Mouse (Mus musculus): ENCODE measurements around the gene Col25a1.

Gene Col25a1

DNA sequence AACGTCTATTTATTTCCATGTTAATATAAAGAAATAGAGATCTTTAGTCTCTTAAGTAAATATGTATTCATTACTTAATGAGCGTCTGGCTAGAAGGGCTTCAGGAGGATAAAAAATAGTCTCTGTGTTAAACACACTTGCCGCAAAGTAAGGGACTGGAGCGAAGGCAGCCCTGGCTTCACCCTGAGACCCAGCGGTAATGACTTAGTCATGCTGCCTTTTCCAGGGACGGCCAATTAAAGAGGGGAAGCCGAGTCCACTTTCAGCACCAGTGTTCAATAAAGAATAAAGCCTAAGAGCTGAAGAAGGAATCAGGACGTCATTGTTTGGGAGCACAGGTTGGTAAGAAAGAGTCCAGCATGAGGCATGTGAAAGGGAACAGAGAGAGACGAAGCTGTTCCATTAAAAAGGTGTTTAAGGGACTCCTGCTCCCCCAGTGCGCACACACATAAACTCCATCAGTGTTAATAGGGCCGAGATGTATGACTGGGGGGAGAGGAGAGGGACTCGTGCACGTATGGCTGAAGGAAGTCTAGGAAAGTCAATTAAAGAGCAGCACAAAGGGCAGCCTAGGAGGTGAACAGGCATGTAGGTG, 30.1 kb downstream of the Col25a1 start:
- no peak for DNase-seq (ENCODE audit: low spot score in 2 of 2)

DNA sequence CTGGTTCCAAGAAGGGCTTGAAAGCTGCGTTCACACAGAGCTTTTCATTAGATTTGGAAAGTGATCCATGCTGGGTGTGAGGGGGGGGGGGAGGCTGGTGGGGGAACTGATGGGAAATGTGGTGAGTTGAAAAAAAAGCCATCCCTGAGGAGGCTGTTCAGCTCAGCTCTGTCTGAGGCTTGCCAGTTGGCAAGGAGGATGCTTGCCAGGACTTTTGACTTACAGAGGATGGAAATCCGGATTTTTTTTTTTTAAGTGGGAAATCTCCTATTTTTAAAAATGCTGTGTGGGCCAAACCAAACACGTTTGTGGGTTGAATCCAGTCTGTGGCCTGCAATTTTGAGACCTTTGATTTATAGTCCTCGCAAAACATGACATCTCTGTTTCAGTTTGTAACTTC, 35.6 kb downstream of the Col25a1 start:
- DNase-seq (ENCODE audit: low spot score in 2 of 2) = no peak

DNA sequence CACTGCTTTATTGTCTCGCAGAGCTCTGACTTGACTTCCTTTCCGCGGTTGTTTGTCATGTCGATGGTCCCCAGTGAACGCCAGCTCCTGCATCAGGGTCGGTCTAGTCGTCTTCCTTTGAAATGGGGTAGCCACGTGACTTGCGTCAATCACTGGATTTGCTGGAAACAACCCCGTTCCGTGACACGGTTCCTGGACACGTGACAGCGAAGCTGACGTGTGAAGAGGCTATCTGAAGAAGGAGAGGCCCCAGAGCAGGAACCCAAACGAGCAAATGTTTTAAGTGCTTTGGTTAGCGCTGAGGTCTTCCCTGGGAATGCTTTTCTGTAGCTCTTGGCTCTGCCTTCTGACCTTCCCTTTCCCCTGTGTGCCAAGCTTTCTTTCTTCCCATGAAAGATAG, 41.5 kb downstream of the Col25a1 start:
- DNase-seq (ENCODE audit: low spot score in 2 of 2) = no peak

DNA sequence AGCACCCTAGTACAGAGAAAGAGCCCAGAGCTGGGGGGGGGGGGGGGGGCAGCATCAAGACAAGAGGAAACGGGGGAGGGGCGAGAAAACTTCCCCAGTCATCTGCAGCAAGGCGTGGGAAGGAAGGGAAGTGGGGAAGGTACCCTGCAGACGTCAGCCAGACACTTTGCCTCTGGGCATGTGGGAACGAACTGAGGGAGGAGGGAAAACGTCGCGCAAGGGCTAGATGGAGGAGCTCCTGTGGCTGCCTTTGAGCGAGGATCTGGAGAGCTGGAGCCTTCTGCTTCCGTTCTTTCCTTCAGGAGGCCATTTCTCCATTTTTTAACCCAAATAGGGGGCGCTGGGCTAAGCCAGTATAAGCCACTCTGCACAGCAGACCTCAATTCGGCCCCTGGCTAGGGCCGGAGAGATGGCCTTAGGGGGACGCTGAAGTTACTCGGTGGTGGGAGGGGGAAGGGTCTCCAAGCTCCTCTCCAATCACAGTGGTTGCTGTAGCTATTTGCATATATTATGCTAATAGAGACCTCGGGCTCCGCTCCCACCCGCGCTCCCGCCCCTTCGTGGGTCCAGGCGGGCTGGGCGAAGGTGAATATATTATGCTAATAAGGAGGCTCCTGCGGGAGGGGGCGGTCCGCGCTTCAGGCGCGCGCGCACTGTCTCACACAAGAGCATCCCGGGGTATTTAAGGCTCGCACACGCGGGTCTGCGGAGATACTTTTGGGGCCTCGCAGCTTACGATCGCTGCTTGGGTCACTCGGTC, 49.1 kb downstream of the Col25a1 start:
- peak; percentile 77 to 82 for DNase-seq (ENCODE audit: low spot score in 2 of 2)

DNA sequence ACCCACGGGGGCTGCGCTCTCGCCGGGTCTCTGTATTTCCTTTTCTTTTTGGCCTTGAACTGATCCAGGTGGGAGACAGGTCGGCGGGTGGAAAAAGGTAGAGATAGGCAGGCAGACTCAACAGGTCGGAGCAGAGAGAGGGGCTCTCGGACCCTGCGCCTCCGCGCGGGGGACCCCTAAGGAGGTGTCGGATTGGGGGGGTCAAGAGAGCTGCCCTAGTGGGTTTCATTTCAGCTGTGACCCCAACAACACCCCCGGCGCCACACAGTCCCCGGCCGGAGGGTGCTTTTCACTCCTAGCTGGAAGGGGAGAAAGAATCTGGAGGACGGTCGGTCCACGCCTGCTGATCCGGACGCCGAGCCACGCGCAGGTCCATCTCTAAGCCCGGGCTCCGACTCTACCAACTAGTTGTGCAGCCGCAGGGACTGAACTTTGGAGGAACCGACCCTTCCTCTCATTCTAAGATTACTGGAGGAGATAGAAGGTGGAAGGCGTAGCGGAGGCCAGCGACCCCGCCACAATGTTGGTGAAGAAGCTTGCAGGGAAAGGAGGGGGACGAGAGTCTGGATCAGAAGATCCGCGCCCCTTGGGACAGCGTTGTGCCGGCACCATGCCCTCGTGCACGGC, 49.8 kb downstream of the Col25a1 start:
- DNase-seq (ENCODE audit: low spot score in 2 of 2) = peak in 1 of 2 experiments; percentile 11

DNA sequence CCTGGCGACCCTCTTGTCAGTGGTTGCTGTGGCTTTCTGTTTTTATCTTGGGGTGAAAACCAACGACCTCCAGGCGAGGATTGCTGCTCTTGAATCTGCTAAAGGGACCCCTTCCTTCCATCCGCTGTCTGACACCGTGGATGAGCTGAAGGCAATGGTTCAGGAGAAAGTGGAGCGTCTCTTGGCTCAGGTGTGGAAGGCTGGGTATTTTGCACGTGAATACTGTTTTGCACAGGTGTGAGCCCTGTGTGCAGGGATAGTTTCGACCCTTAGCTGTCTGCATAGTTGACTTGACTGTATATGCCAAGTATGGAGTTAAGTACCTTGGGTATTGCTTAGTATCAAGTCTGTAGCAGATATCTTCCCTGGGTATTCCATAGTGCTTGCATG, 50.3 kb downstream of the Col25a1 start:
- no peak for DNase-seq (ENCODE audit: low spot score in 2 of 2)

DNA sequence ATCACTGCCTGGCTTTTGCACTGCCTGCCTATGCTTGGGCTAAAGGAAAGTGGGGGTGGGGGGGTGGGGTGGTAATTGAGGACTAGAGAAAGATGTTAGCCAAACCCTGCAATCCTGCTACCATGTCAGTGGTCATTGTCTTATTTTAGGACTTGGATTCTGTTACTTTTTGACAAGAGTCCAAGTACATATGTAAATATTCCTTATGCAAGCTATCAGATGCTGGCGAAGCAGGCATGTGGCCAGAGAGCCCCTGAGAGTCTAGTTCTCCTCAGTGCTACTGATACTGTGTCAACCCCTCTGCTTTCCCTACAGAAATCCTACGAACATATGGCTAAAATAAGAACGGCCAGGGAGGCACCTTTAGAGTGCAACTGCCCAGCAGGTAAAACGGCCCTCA, 51.1 kb downstream of the Col25a1 start:
- DNase-seq (ENCODE audit: low spot score in 2 of 2) = no peak

DNA sequence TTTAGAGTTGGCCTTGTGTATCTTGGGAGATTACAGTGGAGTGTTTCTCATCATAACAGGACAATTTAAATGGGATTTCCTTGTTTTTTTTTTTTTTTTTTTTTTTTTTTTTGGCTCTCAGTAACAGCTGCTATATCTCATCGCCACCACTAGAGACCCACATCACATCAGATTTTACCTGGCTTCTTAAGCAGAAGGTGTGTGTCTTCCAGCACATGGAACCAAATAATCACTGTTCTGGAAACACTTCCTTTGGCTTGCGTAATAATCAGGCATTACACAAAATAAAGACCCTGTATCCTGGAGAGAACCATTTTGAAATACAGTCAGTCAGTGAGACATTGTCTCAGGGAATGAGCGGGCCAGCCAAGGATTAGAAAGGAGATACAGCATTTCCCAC, 53.8 kb downstream of the Col25a1 start:
- DNase-seq (ENCODE audit: low spot score in 2 of 2) = no peak

DNA sequence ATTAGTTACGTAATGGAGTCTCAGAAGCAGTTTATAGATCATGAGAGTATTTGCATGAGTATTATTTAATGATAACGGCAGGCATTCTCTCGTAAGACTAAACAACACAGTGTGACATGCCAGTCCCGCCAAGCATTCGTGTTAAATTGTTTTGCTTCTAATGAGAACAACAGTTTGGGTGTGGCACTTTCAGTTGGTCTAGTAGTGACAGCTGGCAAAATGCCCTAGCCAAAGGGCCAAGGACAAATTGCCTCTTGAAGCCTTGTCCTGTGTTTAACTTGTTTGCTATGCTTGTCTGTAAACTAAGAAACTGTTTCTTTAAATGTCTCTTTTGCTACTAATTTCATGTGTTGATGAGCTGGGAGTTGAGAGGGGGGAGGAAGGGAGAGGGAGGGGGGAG, 56.3 kb downstream of the Col25a1 start:
- no peak for DNase-seq (ENCODE audit: low spot score in 2 of 2)

DNA sequence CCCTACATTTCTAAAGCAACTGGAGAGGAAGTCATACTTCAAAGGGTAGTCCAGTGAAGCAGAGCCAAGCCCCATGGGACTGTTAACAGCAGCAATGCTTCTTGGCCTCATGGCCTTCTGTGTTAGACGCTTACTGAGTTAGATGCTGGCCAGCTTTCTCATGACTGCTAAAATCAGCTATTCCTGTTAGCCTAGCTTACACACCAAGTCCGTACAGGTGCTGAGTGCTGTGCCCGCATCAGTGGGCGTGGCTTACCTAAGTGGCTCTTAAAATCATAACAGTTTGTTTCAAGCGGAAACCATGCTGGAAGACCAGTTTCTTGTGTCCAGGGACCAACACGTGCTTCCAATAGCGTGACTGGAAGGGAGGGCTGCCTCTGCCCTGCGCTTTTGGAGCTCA, 62.1 kb downstream of the Col25a1 start:
- DNase-seq (ENCODE audit: low spot score in 2 of 2) = no peak

DNA sequence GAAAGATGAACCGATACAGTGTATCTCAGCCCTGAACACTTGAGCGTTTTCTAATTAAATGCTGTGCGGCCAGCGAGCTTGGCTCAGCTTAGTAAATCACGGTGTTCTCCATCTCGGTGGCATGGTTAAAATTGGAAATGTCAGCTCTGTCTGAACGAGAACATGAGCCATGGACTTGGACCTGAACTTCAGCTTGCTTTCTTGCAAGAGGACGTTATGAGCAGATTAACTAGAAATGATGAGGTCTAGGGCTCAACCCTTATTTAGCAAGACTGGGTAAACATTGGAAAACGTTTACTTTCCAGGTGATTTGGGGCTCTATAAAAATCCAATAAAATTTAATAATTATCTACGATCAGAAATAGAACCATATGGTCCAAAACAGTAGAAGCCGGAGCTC, 83.3 kb downstream of the Col25a1 start:
- no peak for DNase-seq (ENCODE audit: low spot score in 2 of 2)

DNA sequence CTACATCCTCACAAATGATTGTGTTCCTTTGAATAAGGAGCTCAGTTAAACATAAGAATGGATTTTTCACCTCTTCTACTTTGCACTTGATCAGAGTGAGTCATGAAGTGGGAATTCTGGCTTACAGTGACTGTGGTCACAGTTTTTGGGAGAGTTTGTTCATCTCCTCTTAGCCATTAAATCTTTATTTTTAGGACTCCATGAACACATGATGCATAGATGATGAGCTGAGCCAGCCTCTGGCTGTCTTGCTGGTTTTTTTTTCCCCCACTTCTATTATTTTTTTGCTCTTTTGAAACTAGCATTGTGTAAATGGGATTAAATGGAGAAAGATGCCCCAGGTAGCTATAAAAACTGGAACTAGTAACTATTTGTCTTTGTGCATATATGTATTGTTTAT, 84.8 kb downstream of the Col25a1 start:
- DNase-seq (ENCODE audit: low spot score in 2 of 2) = no peak

DNA sequence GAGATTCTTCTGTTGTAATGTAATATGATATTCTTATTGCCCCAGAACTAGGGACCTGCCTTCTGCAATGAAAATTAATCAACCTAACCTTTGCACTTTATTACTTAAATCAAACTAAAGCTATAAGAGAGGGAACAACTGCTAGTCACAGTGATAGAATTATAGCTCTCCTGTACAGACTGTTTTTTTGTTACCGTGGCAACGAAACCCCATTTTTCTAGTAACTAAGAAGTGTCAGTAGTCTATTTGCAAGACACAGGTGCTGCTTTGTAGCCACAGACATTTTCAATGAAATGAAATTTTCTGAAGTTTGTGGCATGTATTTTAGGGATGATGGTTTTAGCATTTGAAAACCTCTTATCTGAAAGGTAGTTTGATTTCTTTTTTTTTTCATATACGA, 85.3 kb downstream of the Col25a1 start:
- no peak for DNase-seq (ENCODE audit: low spot score in 2 of 2)

DNA sequence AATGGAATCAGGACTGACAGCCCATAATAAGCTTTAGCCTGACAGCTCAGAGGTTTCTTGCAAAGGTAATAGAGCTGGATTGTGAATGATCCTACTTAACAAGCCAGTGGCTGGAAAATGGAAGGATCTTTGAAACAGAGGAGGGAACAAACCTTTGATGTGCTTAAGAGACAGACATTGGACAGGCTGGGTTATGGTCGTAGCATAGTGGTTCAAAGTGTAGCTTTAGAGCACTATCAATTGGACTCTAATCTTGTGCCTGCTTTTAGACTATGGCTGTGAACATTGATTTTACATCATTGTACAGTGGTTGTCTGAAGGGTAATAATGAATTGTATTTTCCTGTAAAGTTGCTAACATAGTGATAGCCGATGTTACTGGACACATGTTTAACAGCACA, 86.4 kb downstream of the Col25a1 start:
- no peak for DNase-seq (ENCODE audit: low spot score in 2 of 2)

DNA sequence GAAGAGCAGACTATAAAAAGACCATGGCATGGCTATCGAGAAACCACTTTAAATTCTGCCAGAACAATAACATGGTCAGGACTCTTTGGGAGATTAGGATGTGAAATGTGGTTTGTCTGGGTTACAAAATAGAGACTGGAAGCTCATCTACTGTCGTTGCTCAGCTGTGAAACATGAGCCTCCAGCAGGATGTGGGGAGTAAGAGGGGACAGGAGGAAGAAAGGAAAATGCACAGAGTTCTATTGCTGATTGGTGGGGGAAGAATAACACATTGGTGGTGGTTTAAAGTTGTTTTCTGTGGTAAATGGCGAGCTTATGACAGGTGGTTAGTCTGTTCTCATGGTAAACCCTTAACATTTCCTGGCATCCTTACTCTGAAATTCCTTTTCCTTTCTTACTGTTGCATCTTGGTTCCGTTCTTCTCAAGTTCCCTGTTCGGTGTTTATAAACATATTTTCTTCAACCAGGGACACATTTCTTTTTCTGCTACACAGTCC, 87.0 kb downstream of the Col25a1 start:
- DNase-seq (ENCODE audit: low spot score in 2 of 2) = no peak

DNA sequence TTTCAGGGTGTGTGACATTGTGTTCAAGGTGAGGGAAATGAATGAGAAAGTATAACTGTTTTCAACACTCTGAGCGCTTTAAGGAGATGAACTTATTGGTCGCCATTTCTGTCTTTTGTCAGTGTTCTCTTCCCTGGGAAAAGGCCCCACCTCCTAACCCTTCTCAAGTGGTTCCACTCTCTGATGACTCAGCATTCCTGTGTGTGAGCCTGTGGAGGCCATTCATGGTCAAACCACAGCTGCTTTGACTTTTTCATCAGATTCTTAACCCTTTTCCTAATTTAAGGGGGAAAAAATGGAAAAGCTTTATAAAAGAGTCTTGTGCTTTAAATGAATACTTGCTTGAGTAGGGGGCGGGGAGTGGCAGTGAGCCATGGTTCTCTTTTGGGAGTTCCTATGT, 89.5 kb downstream of the Col25a1 start:
- DNase-seq (ENCODE audit: low spot score in 2 of 2) = no peak

DNA sequence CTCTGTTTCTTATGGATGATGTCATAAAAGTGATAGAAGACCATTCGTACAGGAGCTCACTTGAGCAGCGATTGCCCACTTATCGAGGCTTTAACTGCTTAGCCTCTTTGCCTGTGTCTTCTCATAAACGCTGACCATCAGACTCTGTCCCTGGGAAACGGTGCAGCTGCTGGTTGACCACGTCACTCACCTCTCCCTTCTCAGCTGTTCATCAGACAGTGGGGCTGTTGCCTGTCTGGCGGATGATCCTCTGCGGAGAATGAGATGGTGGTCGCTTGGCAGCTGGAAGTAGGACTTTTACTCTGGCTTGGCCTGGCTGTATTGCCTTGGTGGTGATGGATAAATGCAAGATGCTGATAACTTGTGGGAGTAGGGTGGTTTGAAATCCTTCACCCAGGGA, 96.9 kb downstream of the Col25a1 start:
- DNase-seq (ENCODE audit: low spot score in 2 of 2) = no peak

DNA sequence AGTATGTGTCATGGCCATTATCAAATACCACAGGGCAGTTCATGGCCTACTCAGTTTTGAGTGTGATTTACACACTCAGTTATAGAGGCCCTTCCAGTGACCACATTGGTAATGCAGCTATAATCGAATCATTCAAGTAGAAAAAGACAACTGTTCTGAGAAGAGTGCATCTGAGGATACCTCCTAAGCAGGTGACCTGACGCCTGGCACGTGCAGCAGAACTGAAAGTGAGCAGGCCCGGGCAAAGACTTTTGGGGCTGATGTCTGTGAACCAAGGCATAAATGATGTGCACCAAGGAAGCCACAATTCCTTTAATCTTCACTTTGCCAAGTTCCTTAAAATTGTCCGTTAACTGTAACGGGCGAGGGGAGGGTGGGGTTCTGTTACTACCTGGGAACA, 101.6 kb downstream of the Col25a1 start:
- no peak for DNase-seq (ENCODE audit: low spot score in 2 of 2)

DNA sequence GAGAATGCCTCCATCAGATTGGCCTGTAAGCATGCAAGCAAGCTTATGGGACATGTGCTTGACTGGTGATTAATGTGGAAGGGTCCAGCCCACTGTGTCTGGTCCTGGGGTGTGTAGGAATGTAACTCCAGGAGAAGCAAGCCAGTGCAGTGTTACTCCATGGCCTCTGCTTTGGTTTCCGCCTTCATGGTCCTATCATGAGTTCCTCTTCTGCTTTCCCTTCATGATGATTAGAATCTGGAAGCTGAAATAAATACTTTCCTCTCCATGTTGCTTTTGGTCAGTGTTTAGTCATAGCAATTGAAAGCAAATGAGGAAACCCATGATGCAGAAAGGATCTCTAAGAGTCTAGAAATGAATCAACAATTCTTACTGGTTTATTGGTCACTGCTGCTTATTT, 103.9 kb downstream of the Col25a1 start:
- no peak for DNase-seq (ENCODE audit: low spot score in 2 of 2)

DNA sequence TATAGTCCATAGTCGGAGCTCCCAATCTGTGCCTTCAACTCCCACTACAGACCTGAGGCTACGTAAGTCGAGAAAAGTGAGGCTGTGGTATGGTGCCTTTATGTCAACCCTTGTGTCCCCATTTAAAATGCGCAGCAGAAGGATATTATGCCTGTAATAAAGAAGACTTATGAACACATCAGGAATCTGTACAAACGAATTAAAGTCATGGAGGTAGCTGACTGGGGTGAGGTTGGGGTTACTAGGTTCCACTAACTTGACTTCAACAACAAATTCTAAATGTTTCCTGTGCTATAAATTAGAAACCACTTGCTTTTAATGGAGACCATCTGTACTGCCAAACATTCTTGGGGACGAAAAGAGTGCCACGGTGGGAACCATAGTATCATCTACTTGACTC, 104.8 kb downstream of the Col25a1 start:
- DNase-seq (ENCODE audit: low spot score in 2 of 2) = no peak

DNA sequence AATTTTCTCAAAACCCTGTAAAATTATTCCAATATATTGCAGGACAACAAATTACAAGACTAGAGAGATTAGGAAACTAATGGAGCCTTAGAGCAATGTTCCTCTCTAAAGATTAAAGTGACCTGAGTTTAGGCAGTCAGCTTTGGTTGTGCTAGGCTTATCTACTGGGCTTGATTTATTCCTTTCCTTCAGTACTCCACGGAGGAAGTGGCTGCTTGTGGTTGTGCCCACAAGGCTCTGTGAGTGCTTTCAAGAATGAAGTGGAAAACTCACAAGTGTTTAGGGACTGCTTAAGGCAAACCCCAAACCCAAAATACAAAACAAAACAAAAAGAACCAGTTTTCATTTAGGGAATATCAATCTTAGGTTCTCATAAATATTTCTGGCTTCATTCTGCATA, 106.6 kb downstream of the Col25a1 start:
- DNase-seq (ENCODE audit: low spot score in 2 of 2) = no peak

DNA sequence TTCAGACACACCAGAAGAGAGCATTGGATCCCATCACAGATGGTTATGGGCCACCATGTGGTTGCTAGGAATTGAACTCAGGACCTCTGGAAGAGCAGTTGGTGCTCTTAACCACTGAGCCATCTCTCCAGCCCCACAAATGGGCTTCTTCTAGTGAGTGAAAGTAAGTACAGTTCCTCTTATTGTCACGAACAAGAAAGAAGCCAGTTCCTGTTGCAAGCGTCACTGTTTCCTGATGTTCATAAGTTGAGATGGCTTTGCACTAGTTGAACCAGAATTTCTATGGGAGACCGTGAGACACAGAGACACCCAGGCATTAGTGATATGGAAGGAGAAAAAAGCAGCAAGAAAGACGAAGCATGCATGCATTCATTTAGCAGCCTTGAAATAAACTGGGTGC, 110.6 kb downstream of the Col25a1 start:
- DNase-seq (ENCODE audit: low spot score in 2 of 2) = no peak

DNA sequence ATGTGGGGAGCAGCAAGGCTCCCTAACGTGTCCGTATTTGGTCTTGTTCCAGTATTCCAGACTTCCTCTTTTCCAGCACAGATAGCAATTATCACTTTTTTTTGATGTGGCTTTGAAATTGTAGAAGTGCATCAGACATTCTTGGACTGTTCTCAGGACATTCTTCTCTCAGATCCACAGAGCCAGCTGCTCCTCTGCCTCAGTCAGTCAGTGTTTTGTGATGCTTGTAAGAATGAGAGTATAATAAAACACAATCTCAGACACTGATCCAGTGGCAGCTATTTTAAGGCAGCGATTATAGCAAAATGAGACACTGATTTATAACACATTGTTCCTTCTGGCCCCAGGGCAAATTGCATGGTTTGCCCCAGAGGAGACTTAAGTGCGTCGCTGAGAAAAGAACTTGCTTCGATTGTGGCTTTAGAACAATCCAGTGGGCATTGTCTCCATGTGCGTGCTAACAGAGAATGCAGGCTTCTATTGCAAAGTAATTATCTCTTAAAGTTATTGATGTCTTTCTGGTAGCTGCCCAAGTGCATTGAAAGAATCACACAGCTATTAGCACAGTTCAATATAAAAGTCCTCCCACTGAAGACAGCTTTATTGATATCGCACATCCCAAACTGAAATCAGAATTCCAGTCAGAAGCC, 111.5 kb downstream of the Col25a1 start:
- no peak for DNase-seq (ENCODE audit: low spot score in 2 of 2)

Measured in frontal cortex, postnatal 14 days (tissue).